Mouse (Mus musculus) CD4-positive, CD25-positive, alpha-beta regulatory T cell, adult 9 weeks (primary cell): ENCODE data around the gene S100a2. TPM values are rescaled to one million over a fixed set of nuclear protein-coding genes. Genes with fewer than 3 reads are reported as not detected.

Source experiments
- polyA plus RNA-seq: library from polyadenylated mRNA; unstranded; fragments of 100-300 nt; shearing (Covaris generic); gene quantifications from one replicate; pipeline ENCODE4 v1.2.1, GENCODE M21; 2017

S100a2 gene
- polyA plus RNA-seq = not detected

DNA sequence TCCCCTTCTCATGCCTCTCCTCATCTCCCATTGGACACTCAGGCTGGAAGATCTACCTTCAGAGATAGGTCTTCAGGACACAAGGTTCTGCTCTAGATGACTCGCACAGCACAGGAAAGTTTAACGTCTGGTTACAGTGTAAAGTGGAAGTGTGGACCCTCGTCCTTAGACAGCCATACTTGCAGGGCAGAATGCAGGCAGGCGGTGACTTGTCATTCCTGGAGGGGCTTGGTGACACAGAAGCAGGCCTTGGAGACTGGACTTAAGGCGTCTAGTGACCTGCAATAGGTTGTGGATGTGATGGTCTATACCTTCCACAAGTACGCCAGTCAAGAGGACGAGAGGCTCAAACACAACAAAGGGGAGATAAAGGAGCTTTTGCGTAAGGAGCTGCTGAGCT lies at the start of gene S100a2:
TSS of gene S100a2 (plus strand) at position 301 of the 400 bp plus-strand sequence.

DNA sequence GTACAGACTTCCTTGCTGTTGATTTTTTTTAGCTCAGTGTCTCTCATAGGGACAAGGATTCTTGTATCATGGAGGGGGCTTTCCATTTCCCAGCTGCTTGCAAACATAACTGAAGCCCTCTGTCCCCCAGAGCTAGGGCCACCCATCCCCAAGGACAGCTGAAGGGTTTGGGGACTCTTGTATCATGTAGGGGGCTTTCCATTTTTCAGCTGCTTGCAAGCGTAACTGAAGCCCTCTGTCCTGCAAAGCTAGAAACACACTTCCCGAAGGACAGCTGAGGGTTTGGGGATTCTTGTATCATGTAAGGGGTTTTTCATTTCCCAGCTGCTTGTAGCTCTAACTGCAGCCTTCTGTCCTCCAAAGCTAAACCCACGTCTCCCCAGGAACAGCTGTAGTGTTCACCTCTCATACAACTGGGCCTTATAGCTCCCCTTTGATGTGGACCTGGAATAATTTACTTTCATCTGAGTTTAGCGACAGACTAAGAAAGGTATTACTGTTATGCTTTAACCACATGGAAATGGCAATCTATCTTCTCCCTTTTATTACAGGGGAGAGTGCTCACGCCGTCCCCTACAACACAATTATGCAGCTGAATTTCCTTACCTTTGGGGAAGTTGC lies 29.9 kb upstream of the S100a2 start, which contains the start of gene S100a3:
TSS of gene S100a3 (plus strand) at position 571 of the 621 bp plus-strand sequence.

DNA sequence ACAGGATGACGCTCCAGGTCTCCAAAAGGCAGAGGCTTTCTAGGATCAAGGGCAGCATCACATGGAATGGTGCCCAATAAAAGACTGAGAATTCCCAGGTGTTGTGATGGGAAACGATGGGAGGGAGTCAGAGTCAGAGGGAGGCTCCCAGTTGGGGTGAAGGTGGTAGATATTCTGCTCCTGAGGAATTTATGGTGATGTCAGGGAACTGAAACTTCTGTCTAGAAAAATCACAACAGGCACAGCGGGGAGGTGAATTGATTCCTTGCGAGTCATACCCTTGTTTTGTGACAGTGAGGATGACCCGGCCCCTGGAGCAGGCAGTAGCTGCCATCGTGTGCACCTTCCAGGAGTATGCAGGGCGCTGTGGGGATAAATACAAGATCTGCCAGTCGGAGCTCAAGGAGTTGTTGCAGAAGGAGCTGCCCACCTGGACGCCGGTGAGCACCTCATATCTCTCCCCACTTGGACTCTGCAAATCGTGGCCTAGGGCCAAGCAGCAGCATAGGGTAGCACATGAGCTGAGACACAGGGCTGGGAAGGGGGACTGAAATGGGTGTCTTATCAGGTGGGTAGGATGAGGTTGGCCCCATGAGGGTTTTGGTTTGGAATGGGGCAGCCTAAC lies 11.6 kb downstream of the S100a2 start, which contains the start of gene Gm42674:
TSS of gene Gm42674 (plus strand) at position 419 of the 625 bp plus-strand sequence.

DNA sequence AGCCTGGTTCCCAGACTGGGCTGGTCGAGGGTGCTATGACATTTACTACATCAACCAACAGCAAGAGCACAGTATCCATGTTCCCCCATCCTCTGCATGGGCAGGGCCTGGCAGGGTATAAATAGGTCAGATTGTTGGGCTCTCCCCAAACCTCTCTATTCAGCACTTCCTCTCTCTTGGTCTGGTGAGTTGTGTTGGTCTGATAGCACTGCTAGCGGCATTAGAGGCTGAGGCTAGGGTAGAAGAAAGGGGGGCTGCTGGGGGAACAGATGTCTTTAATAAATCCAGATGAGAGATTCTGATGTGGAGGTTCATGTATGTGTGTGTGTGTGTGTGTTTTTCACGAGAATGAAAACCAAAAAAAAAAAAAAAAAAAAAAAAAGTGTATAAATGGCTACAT lies 13.6 kb downstream of the S100a2 start, which contains the start of gene S100a4:
TSS of gene S100a4 (plus strand) at position 149 of the 400 bp plus-strand sequence.

DNA sequence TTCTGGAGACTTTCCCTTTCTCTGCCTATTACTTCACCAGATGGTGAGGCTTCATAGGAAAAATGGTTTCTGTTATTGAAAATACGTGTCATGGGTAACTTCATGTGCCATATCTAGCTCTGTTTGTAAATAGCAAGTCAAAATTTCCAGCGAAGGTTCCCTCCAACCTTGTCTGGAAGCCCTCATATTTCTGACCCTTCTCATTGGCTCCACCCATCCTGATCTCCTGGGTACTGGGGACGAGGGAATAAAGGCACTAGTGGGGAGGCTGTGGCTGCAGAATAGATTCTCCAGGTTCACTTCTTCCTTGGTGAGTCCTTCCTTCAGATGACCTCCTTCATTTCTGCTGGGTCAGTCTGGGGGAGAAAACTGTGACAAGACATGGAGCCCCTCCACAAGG lies 18.2 kb downstream of the S100a2 start, which contains the start of gene S100a5:
TSS of gene S100a5 (plus strand) at position 301 of the 400 bp plus-strand sequence.

DNA sequence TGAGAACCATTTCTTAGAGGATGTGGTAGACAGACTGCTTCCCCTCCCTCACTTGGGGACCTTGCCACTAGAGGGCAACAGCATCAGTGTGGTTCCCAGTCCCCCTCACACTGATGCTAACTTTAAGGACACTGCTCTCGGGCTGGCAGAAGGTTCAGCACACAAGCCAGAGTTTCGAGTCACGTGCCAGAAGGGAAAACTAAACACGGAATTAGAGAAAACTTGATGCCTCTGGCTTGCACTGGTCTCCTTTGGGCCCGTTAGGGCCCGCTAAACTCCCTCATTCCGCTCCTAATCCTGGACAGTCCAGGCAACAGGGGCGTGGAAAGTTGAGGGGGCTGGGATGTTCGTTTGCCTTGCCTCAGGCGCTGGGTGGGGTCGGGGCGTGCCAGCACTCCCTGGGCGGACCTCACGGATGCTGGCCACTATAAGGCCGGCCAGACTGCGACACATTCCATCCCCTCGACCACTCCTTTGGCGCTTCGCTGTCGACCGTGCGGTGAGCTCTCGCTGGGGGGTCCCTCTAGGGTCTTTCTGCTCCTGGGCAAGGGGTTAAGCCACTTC lies 22.8 kb downstream of the S100a2 start, which contains the start of gene S100a6:
TSS of gene S100a6 (plus strand) at position 155 of the 564 bp plus-strand sequence.

Other genes with a start within 250 kb of the S100a2 start
- 0.40 TPM for gene Slc27a3, start 200.3 kb upstream of the S100a2 start, polyA plus RNA-seq
- gene Ints3, start 156.6 kb upstream of the S100a2 start, polyA plus RNA-seq = 41.4 TPM
- gene Npr1, start 124.4 kb upstream of the S100a2 start, polyA plus RNA-seq = not detected
- gene Ilf2, start 114.1 kb upstream of the S100a2 start, polyA plus RNA-seq = 117 TPM
- 93.2 TPM for gene Snapin, start 99.2 kb upstream of the S100a2 start, polyA plus RNA-seq
- gene Chtop, start 80.7 kb upstream of the S100a2 start, polyA plus RNA-seq = 193 TPM
- 3.7 TPM for gene S100a1, start 75.9 kb upstream of the S100a2 start, polyA plus RNA-seq
- gene S100a13, start 75.8 kb upstream of the S100a2 start, polyA plus RNA-seq = 154 TPM
- gene S100a14, start 63.4 kb upstream of the S100a2 start, polyA plus RNA-seq = not detected
- gene S100a16, start 53.0 kb upstream of the S100a2 start, polyA plus RNA-seq = not detected
- 1.9 TPM for gene S100a3, start 29.7 kb upstream of the S100a2 start, polyA plus RNA-seq
- gene Gm42674, start 11.7 kb downstream of the S100a2 start, polyA plus RNA-seq = not detected
- gene S100a4, start 13.5 kb downstream of the S100a2 start, polyA plus RNA-seq = 213 TPM
- gene S100a5, start 18.3 kb downstream of the S100a2 start, polyA plus RNA-seq = not detected
- 296 TPM for gene S100a6, start 22.6 kb downstream of the S100a2 start, polyA plus RNA-seq
- gene S100a7a, start 63.8 kb downstream of the S100a2 start, polyA plus RNA-seq = not detected
- not detected for gene S100a8, start 78.7 kb downstream of the S100a2 start, polyA plus RNA-seq
- not detected for gene S100a9, start 105.5 kb downstream of the S100a2 start, polyA plus RNA-seq
- gene Pglyrp4, start 136.7 kb downstream of the S100a2 start, polyA plus RNA-seq = not detected
- not detected for gene Gm5849, start 187.6 kb downstream of the S100a2 start, polyA plus RNA-seq